Mouse (Mus musculus): Measurements from ENCODE around the gene Aoc1. TPM values are rescaled to one million over a fixed set of nuclear protein-coding genes. Genes with fewer than 3 reads are reported as not detected.

Gene Aoc1
- polyA plus RNA-seq, 1 experiment, result not detected

GRCm38 (mm10) chr6:48838321-48839080 lies 34.2 kb upstream of the Aoc1 start:
- no peak for TF ChIP-seq FLI1 (IDR thresholded peaks at IDR 0.05; ENCODE audit: low read length)
- TF ChIP-seq GATA1 (IDR thresholded peaks at IDR 0.05; ENCODE audit: borderline replicate concordance, low read length), result no peak
- H3K4me1 ChIP-seq, result peaks cover 32% of the 10 kb centered on the region
- no peak overlapping the region for H3K4me3 ChIP-seq (replicated peaks)
- no peaks in the 10 kb centered on the region for H3K9me3 ChIP-seq
- peaks cover 20% of the 10 kb centered on the region for H3K27me3 ChIP-seq (replicated peaks)
- H3K36me3 ChIP-seq (replicated peaks; ENCODE audit: low read length), result peaks cover 15% of the 10 kb centered on the region

DNA sequence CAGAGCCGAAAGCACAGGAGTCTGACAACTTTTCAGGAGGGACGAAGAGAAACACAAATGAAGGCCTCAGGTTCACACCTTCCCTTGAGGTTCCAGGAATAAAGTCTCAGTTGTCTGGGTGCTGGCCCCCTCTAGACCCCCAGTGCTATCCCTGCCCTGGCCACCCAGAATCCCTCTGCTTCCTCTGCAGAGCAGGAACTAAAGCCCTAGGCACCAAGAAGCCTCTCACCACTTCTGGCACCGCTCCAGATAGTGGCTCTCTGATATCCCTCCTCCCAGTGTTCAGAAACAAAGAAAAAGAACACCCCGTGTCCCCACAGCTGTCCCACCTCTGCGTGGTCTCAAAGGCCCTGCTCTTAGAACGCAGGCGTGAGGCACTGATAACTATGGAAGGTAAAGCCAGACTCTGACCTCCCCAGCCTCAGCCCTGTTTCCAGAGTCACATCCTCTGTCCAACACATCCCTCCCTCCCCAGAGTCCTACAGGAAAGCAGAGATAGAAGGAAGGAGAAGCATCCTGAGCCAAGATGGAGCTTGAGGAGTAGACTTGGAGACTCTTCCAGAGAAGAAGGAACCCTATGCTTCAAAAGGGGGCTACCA lies 32.2 kb upstream of the Aoc1 start, which contains the start of gene Tmem176a:
Tmem176a (plus strand) TSS at position 549 of the 599 bp plus-strand sequence.
- peak within 1 kb of the TSS; percentile 62 for H3K4me3 ChIP-seq (replicated peaks)
- H3K9me3 ChIP-seq, result no peaks in the 10 kb centered on the region

DNA sequence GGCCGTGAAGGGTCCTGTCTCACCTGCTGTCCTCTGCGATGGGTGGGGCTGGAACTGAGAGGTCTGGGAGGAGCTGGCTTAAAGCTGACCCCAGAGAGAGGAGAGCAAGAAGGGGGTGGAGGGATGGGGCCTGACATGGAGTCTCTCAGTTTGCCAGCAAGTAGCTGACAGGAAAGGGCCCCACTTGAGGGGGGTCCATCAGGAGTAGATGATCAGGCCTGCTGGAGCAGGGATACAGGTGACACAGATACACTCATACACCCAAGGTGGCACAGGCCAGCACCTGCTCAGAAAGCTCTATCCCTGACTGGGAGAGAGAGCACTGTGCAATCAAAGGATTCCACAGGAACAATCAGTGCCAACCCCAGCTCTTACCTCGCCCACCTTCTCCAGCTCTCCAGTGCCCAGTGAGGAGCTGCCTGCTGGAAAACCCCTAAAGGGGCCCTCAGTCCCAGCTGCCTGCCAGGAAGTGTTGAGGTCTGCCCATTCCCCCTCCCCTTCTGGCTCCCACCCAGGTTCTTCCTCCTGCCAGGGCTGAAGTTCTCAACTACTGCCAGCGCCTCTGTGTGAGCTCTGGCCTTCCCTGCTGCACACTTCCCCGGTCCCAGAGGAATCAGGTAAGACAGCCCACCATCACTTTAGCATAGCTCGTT lies 31.6 kb upstream of the Aoc1 start, which contains the start of gene Tmem176b:
Tmem176b (minus strand) TSS at position 524 of the 653 bp plus-strand sequence.
- Histone ChIP-seq H3K36me3 (replicated peaks; ENCODE audit: low read length) (no peaks in the 10 kb centered on the region), H3K4me1 (peaks cover 29% of the 10 kb centered on the region), H3K9me3 (no peaks in the 10 kb centered on the region), H3K27me3 (replicated peaks) (peaks cover 30% of the 10 kb centered on the region), H3K4me3 (replicated peaks) (peak within 1 kb of the TSS; percentile 62)
- TF ChIP-seq FLI1 (IDR thresholded peaks at IDR 0.05; ENCODE audit: low read length) (no peak), GATA1 (IDR thresholded peaks at IDR 0.05; ENCODE audit: borderline replicate concordance, low read length) (no peak)

More for the DNA sequence above, 32.2 kb upstream of the Aoc1 start, which contains the start of gene Tmem176a:
- peaks cover 29% of the 10 kb centered on the region for H3K4me1 ChIP-seq
- no peak for TF ChIP-seq FLI1 (IDR thresholded peaks at IDR 0.05; ENCODE audit: low read length)
- TF ChIP-seq GATA1 (IDR thresholded peaks at IDR 0.05; ENCODE audit: borderline replicate concordance, low read length), result no peak
- peaks cover 30% of the 10 kb centered on the region for H3K27me3 ChIP-seq (replicated peaks)
- peaks cover under 1% of the 10 kb centered on the region for H3K36me3 ChIP-seq (replicated peaks; ENCODE audit: low read length)

GRCm38 (mm10) chr6:48842111-48842842 lies 30.4 kb upstream of the Aoc1 start:
- Histone ChIP-seq H3K27me3 (replicated peaks) (peaks cover 30% of the 10 kb centered on the region), H3K4me3 (replicated peaks) (peak overlapping the region; percentile 21), H3K36me3 (replicated peaks; ENCODE audit: low read length) (no peaks in the 10 kb centered on the region), H3K4me1 (peaks cover 33% of the 10 kb centered on the region), H3K9me3 (no peaks in the 10 kb centered on the region)
- TF ChIP-seq GATA1 (IDR thresholded peaks at IDR 0.05; ENCODE audit: borderline replicate concordance, low read length) (no peak), FLI1 (IDR thresholded peaks at IDR 0.05; ENCODE audit: low read length) (no peak)

DNA sequence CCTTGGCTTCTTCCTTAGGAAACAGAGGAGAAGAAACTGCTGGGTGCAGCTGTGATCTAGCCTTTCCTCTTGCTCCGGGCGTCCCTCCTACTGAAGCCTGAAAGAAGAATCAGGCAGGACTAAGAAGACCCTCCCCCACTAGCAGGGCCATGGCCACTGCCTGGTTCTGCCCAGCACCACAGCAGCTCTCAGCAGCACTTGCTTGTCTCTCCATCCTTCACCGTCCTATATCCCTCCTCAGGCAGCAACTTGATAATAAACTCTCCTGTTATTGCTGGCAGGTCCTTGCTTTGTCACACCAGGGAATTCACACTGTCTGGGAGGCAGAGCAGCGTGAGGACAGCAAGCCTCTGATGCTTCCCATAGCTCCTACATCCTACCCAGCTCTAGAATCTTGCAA lies 27.6 kb upstream of the Aoc1 start:
- TF ChIP-seq GATA1 (IDR thresholded peaks at IDR 0.05; ENCODE audit: borderline replicate concordance, low read length) (no peak), FLI1 (IDR thresholded peaks at IDR 0.05; ENCODE audit: low read length) (no peak)
- Histone ChIP-seq H3K9me3 (no peaks in the 10 kb centered on the region), H3K4me1 (peaks cover 30% of the 10 kb centered on the region), H3K36me3 (replicated peaks; ENCODE audit: low read length) (no peaks in the 10 kb centered on the region), H3K27me3 (replicated peaks) (peaks cover 30% of the 10 kb centered on the region), H3K4me3 (replicated peaks) (no peak overlapping the region)

GRCm38 (mm10) chr6:48851820-48852491 lies 20.7 kb upstream of the Aoc1 start:
- TF ChIP-seq FLI1 (IDR thresholded peaks at IDR 0.05; ENCODE audit: low read length) (no peak), GATA1 (IDR thresholded peaks at IDR 0.05; ENCODE audit: borderline replicate concordance, low read length) (no peak)

GRCm38 (mm10) chr6:48854155-48854554 lies 18.5 kb upstream of the Aoc1 start:
- peaks cover 4% of the 10 kb centered on the region; the same call in 1 of the 2 replicates for H3K9me3 ChIP-seq
- H3K27me3 ChIP-seq (replicated peaks), result peaks cover 5% of the 10 kb centered on the region
- TF ChIP-seq FLI1 (IDR thresholded peaks at IDR 0.05; ENCODE audit: low read length), result no peak
- TF ChIP-seq GATA1 (IDR thresholded peaks at IDR 0.05; ENCODE audit: borderline replicate concordance, low read length), result no peak
- peaks cover 17% of the 10 kb centered on the region for H3K4me1 ChIP-seq
- H3K36me3 ChIP-seq (replicated peaks; ENCODE audit: low read length), result no peaks in the 10 kb centered on the region
- no peak overlapping the region for H3K4me3 ChIP-seq (replicated peaks)

More at GRCm38 (mm10) chr6:48851820-48852491, 20.7 kb upstream of the Aoc1 start:
- Histone ChIP-seq H3K4me3 (replicated peaks) (no peak overlapping the region), H3K9me3 (peaks cover 4% of the 10 kb centered on the region; the same call in 1 of the 2 replicates), H3K27me3 (replicated peaks) (peaks cover 5% of the 10 kb centered on the region), H3K36me3 (replicated peaks; ENCODE audit: low read length) (no peaks in the 10 kb centered on the region), H3K4me1 (peaks cover 6% of the 10 kb centered on the region)

GRCm38 (mm10) chr6:48857613-48858302 lies 14.9 kb upstream of the Aoc1 start:
- Histone ChIP-seq H3K36me3 (replicated peaks; ENCODE audit: low read length) (no peaks in the 10 kb centered on the region), H3K4me1 (peaks cover 27% of the 10 kb centered on the region), H3K4me3 (replicated peaks) (no peak overlapping the region), H3K27me3 (replicated peaks) (peaks cover 10% of the 10 kb centered on the region), H3K9me3 (peaks cover 4% of the 10 kb centered on the region; the same call in 1 of the 2 replicates)
- TF ChIP-seq FLI1 (IDR thresholded peaks at IDR 0.05; ENCODE audit: low read length), result no peak
- no peak for TF ChIP-seq GATA1 (IDR thresholded peaks at IDR 0.05; ENCODE audit: borderline replicate concordance, low read length)

All from megakaryocyte, embryonic 14.5 days (primary cell).